Mouse (Mus musculus) heart, embryonic 11.5 days (tissue): Measurements from ENCODE around the gene Rbpj. TPM values are rescaled to one million over a fixed set of nuclear protein-coding genes. Genes with fewer than 3 reads are reported as not detected.

Experiments
- ATAC-seq: fragments of 200-750 bp; cut with Nextera tagmentation; replicated peaks from 2 replicates; pipeline ENCODE4 v1.8.0; 2017; ENCODE audit warnings: moderate library complexity; ENCODE audit not compliant: insufficient number of reproducible peaks, low FRiP score, low TSS enrichment
- H3K27ac ChIP-seq: fragments of 300-500 bp; sonication (generic); 2 replicates; pipeline ENCODE4 v1.5.1; 2014; ENCODE audit warnings: mild to moderate bottlenecking, low read depth, low read length
- H3K27me3 ChIP-seq: fragments of 300-500 bp; sonication (generic); 2 replicates; pipeline ENCODE4 v1.6.1; 2014; ENCODE audit warnings: mild to moderate bottlenecking, low read length, mixed read lengths; ENCODE audit not compliant: control insufficient read depth, insufficient read depth
- H3K36me3 ChIP-seq: fragments of 300-500 bp; sonication (generic); 2 replicates; pipeline ENCODE4 v1.6.1; 2014; ENCODE audit warnings: mild to moderate bottlenecking, low read length, moderate library complexity, mixed read lengths; ENCODE audit not compliant: control insufficient read depth, insufficient read depth
- H3K4me1 ChIP-seq: fragments of 300-500 bp; sonication (generic); 2 replicates; pipeline ENCODE4 v1.6.1; 2014; ENCODE audit warnings: low read length; ENCODE audit not compliant: control insufficient read depth, insufficient read depth
- H3K4me2 ChIP-seq: fragments of 300-500 bp; sonication (generic); 2 replicates; pipeline ENCODE4 v1.6.1; 2014; ENCODE audit warnings: mild to moderate bottlenecking, moderate library complexity
- H3K4me3 ChIP-seq: fragments of 300-500 bp; sonication (generic); 2 replicates; pipeline ENCODE4 v1.5.1; 2014; ENCODE audit warnings: low read depth, low read length
- H3K9ac ChIP-seq: fragments of 300-500 bp; sonication (generic); 2 replicates; pipeline ENCODE4 v1.6.1; 2014; ENCODE audit warnings: mild to moderate bottlenecking, low read depth, low read length, moderate library complexity
- H3K9me3 ChIP-seq: fragments of 300-500 bp; sonication (generic); replicated peaks from 2 replicates; pipeline ENCODE4 v1.6.1; 2016; ENCODE audit warnings: low read length; ENCODE audit not compliant: control insufficient read depth
- WGBS: fragments of 180-500 bp; shearing (Covaris S2); extraction: QIAGEN DNeasy Blood & Tissue Kit; methylation state at CpG from one replicate; pipeline ENCODE4 v1.1.7; 2014; ENCODE audit not compliant: insufficient replicate concordance; 5-methylcytosine and 5-hydroxymethylcytosine counted together
- polyA plus RNA-seq: library from polyadenylated mRNA; unstranded; fragments of >200 nt; fragmentation: Nextera tagmentation; extraction: Ambion mirVana; gene quantifications from 2 replicates; pipeline ENCODE4 v1.2.1, GENCODE M21; 2014

The Rbpj gene
- polyA plus RNA-seq, 1 experiment from 2014 or later: 22.0 TPM

- Histone ChIP-seq H3K27ac (no peak overlapping the region), H3K9ac (no peak overlapping the region), H3K4me1 (no peaks in the 10 kb centered on the region), H3K4me3 (no peak overlapping the region), H3K27me3 (no peaks in the 10 kb centered on the region), H3K36me3 (no peaks in the 10 kb centered on the region), H3K9me3 (no peaks in the 10 kb centered on the region), H3K4me2 (no peak overlapping the region)
- ATAC-seq: no peak
- WGBS: 75% methylated on average over 8 of the region's 8 CpGs
Observed at GRCm38 (mm10) chr5:53692100-53692499, 226.1 kb downstream of the Rbpj start.

GRCm38 (mm10) chr5:53692662-53693061 lies 226.7 kb downstream of the Rbpj start:
- no peak overlapping the region for H3K27ac ChIP-seq

GRCm38 (mm10) chr5:53696701-53697100 lies 230.7 kb downstream of the Rbpj start:
- Histone ChIP-seq H3K36me3 (no peaks in the 10 kb centered on the region), H3K4me3 (no peak overlapping the region), H3K4me2 (no peak overlapping the region), H3K4me1 (no peaks in the 10 kb centered on the region), H3K27ac (no peak overlapping the region), H3K9ac (no peak overlapping the region), H3K9me3 (no peaks in the 10 kb centered on the region; the same call in 1 of the 2 replicates), H3K27me3 (no peaks in the 10 kb centered on the region)
- no peak for ATAC-seq
- 59% methylated on average over 3 of the region's 3 CpGs for whole genome bisulfite sequencing

More at GRCm38 (mm10) chr5:53692662-53693061, 226.7 kb downstream of the Rbpj start:
- no peaks in the 10 kb centered on the region for H3K9me3 ChIP-seq
- no peak overlapping the region for H3K4me2 ChIP-seq
- H3K4me1 ChIP-seq: no peaks in the 10 kb centered on the region
- 98% methylated on average over 1 of the region's 1 CpGs for WGBS
- H3K4me3 ChIP-seq: no peak overlapping the region
- no peak overlapping the region for H3K9ac ChIP-seq
- ATAC-seq: no peak
- H3K36me3 ChIP-seq: no peaks in the 10 kb centered on the region
- H3K27me3 ChIP-seq: no peaks in the 10 kb centered on the region

- WGBS: 69% methylated on average over 9 of the region's 9 CpGs
- ATAC-seq: no peak
Observed at GRCm38 (mm10) chr5:53697794-53698193, 231.8 kb downstream of the Rbpj start.

GRCm38 (mm10) chr5:53702686-53703085 lies 236.7 kb downstream of the Rbpj start:
- no peak overlapping the region for H3K27ac ChIP-seq
- no peaks in the 10 kb centered on the region for H3K36me3 ChIP-seq
- no peak overlapping the region for H3K4me2 ChIP-seq
- no peak overlapping the region for H3K4me3 ChIP-seq
- no peaks in the 10 kb centered on the region for H3K4me1 ChIP-seq
- no peak for ATAC-seq
- no peak overlapping the region for H3K9ac ChIP-seq
- 83% methylated on average over 14 of the region's 14 CpGs for WGBS
- no peaks in the 10 kb centered on the region; the same call in 1 of the 2 replicates for H3K9me3 ChIP-seq
- H3K27me3 ChIP-seq: no peaks in the 10 kb centered on the region

More at GRCm38 (mm10) chr5:53697794-53698193, 231.8 kb downstream of the Rbpj start:
- no peaks in the 10 kb centered on the region for H3K4me1 ChIP-seq
- H3K9ac ChIP-seq: no peak overlapping the region
- H3K4me3 ChIP-seq: no peak overlapping the region
- H3K27ac ChIP-seq: no peak overlapping the region
- no peak overlapping the region for H3K4me2 ChIP-seq
- H3K36me3 ChIP-seq: no peaks in the 10 kb centered on the region
- no peaks in the 10 kb centered on the region for H3K27me3 ChIP-seq
- H3K9me3 ChIP-seq: no peaks in the 10 kb centered on the region; the same call in 1 of the 2 replicates

Other genes starting within 250 kb of the Rbpj start
- gene Smim20, start 199.1 kb upstream of the Rbpj start, polyA plus RNA-seq: 146 and 150 TPM in 2 replicates
- 0.44 and 0.45 TPM in 2 replicates for gene Cckar, start 241.6 kb downstream of the Rbpj start, polyA plus RNA-seq